Mouse (Mus musculus) hindbrain, postnatal 0 days (tissue): ENCODE results near the gene Mrtfb. TPM values are rescaled to one million over a fixed set of nuclear protein-coding genes. Genes with fewer than 3 reads are reported as not detected.
A peak's percentile ranks its signal among the peaks of the same experiment; 100 is the strongest.

Experiments used
- ATAC-seq: fragments of 200-750 bp; cut with Nextera tagmentation; 2 replicates; pipeline ENCODE4 v1.8.0; 2017; ENCODE audit warnings: mild to moderate bottlenecking, moderate TSS enrichment, moderate library complexity
- DNase-seq: peaks from one replicate; pipeline ENCODE4 v3.0.0-alpha.2; 2015; ENCODE audit warnings: low spot score
- H3K27ac ChIP-seq: fragments of 300-500 bp; sonication (generic); 2 replicates; pipeline ENCODE4 v1.5.1; 2014; ENCODE audit warnings: mild to moderate bottlenecking
- H3K27me3 ChIP-seq: fragments of 300-500 bp; sonication (generic); 2 replicates; pipeline ENCODE4 v1.6.1; 2014; ENCODE audit warnings: low read length, mixed read lengths; ENCODE audit not compliant: insufficient read depth
- H3K36me3 ChIP-seq: fragments of 300-500 bp; sonication (generic); 2 replicates; pipeline ENCODE4 v1.6.1; 2014; ENCODE audit warnings: low read length, mixed read lengths; ENCODE audit not compliant: insufficient read depth
- H3K4me1 ChIP-seq: fragments of 300-500 bp; sonication (generic); 2 replicates; pipeline ENCODE4 v1.6.1; 2014; ENCODE audit warnings: antibody characterized with exemption, low read length, mixed read lengths; ENCODE audit not compliant: insufficient read depth
- H3K4me2 ChIP-seq: fragments of 300-500 bp; sonication (generic); 2 replicates; pipeline ENCODE4 v1.6.1; 2014; ENCODE audit warnings: low read depth, mild to moderate bottlenecking, low read length, moderate library complexity, mixed read lengths
- H3K4me3 ChIP-seq: fragments of 300-500 bp; sonication (generic); 2 replicates; pipeline ENCODE4 v1.5.1; 2014; ENCODE audit warnings: low read length
- H3K9ac ChIP-seq: fragments of 300-500 bp; sonication (generic); replicated peaks from 2 replicates; pipeline ENCODE4 v1.6.1; 2014; ENCODE audit warnings: mild to moderate bottlenecking, low read length, moderate library complexity, mixed read lengths
- H3K9me3 ChIP-seq: fragments of 300-500 bp; sonication (generic); 2 replicates; pipeline ENCODE4 v1.6.1; 2016; ENCODE audit warnings: low read length, mixed read lengths
- CTCF ChIP-seq: IDR thresholded peaks from 2 replicates; pipeline ENCODE4 v1.5.1; 2016; ENCODE audit warnings: antibody characterized with exemption, control low read depth, low read depth
- WGBS: fragments of 180-500 bp; shearing (Covaris S2); extraction: QIAGEN DNeasy Blood & Tissue Kit; methylation state at CpG from one replicate; pipeline ENCODE4 v1.1.7; 2014; 5-methylcytosine and 5-hydroxymethylcytosine counted together
- polyA plus RNA-seq: library from polyadenylated mRNA; unstranded; fragments of >200 nt; fragmentation: Nextera tagmentation; extraction: Ambion mirVana; gene quantifications from 2 replicates; pipeline ENCODE4 v1.2.1, GENCODE M21; 2015
- total RNA-seq: library from RNA; depleted of rRNA; stranded (reverse); fragments of >200 nt; gene quantifications from 2 replicates; pipeline ENCODE4 v1.2.3, GENCODE M21; 2014

Mrtfb gene
- total and polyA plus RNA-seq, 2 experiments from 2014 or later = 11.5 to 20.0 TPM

DNA sequence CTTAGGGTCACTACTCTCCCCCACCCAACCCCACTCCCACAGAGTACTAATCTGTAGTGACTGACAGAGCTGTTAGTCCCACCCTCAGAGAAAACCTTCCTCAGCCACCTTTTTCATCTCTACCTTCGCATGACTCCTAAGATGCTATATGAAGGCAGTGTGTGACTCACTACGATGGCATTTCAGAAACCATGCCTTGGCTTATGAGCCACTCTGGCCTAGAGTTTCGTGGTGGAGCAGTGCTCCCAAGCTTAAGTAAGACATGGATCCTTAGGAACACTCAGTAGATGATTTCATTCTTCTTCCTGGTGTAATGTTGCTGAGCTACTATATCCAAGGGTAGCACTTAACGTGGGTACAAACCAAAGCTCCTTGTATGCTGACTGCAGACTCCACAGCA is 94.4 kb downstream of the Mrtfb start:
- Histone ChIP-seq H3K36me3 (no peaks in the 10 kb centered on the region), H3K9ac (no peak overlapping the region), H3K4me3 (no peak overlapping the region), H3K27ac (no peak overlapping the region), H3K4me1 (no peaks in the 10 kb centered on the region), H3K4me2 (no peak overlapping the region), H3K9me3 (no peaks in the 10 kb centered on the region), H3K27me3 (no peaks in the 10 kb centered on the region)
- no peak for TF ChIP-seq CTCF
- WGBS = 90% methylated on average over 4 of the region's 4 CpGs
- no peak for ATAC-seq
- DNase-seq = no peak

DNA sequence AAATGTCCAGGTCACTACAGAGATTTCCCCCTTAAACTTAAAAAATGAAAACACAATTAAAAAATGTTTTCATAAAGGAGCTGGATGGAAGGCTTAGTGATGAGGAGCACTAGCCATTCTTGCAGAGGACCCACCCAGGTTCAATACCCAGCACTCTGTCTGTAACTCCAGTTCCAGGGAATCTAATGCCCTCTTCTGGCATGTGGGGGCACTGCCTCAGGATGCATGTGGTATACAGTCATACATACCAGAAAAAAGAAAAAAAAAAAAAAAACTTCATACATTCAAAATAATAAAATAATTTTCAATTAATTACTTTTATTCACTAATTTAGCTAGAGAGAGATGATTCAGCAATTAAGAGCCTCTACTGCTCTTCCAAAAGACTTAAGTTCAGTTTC is 95.0 kb downstream of the Mrtfb start:
- Histone ChIP-seq H3K36me3 (no peaks in the 10 kb centered on the region), H3K4me1 (no peaks in the 10 kb centered on the region), H3K9me3 (no peaks in the 10 kb centered on the region), H3K27me3 (no peaks in the 10 kb centered on the region), H3K9ac (no peak overlapping the region), H3K4me3 (no peak overlapping the region), H3K27ac (no peak overlapping the region), H3K4me2 (no peak overlapping the region)
- DNase-seq (no peak), ATAC-seq (no peak)
- peak; percentile 35; the same call in 1 of the 2 replicates for TF ChIP-seq CTCF

DNA sequence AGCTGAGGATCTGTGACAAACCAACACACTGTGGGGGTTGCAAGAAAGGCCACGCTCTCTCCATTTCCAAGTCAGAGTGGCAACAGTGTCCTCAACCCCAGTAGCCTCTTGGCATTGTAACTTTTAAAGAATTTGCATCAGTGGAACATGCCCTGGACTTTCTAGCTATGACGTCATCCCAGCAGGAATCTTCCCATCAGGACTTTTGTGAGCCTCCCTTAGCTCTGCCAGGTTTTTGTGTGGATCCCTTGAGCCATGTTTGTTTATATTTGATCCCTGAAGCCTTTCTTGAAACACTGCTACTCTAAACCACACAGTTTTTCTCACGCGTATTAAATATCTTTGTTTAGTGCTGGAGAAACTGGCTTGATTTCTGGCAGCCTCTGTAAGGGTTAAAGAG is 97.6 kb downstream of the Mrtfb start:
- H3K36me3 ChIP-seq = no peaks in the 10 kb centered on the region
- H3K4me2 ChIP-seq = no peak overlapping the region
- H3K9ac ChIP-seq = no peak overlapping the region
- 38% methylated on average over 4 of the region's 4 CpGs for WGBS
- H3K4me1 ChIP-seq = 0 out of 2 replicates have a peak, but pooled peaks cover 5% of the 10 kb centered on the region
- no peaks in the 10 kb centered on the region for H3K27me3 ChIP-seq
- no peaks in the 10 kb centered on the region for H3K9me3 ChIP-seq
- no peak overlapping the region for H3K27ac ChIP-seq
- ATAC-seq (0 out of 2 replicates have a peak, but pooled peaks have one; percentile 28), DNase-seq (peak; percentile 34)
- no peak overlapping the region for H3K4me3 ChIP-seq
- no peak for TF ChIP-seq CTCF

DNA sequence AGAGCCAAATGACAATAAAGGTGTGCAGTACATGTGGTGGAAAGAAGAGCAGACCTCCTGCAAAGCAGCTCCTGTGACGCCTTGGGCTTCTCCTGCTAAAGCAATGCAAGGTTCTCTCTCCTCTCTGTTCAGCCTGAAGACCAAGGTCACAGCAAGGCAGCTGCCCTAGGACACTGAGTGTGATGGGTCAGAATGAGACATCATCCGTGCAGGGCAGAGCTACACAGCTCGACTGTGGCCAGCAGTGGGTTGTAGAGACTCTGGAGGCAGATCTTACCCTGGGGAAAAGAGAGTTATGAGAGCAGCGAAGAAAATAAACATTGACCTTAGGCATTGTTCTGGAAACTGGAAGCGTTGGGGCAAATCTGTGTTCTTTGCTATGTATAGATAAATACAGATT is 98.2 kb downstream of the Mrtfb start:
- Histone ChIP-seq H3K27ac (no peak overlapping the region), H3K9me3 (no peaks in the 10 kb centered on the region), H3K4me2 (no peak overlapping the region), H3K36me3 (no peaks in the 10 kb centered on the region), H3K27me3 (no peaks in the 10 kb centered on the region), H3K4me1 (peaks cover 5% of the 10 kb centered on the region; the same call in 1 of the 2 replicates), H3K4me3 (no peak overlapping the region), H3K9ac (no peak overlapping the region)
- DNase-seq = no peak
- no peak for ATAC-seq
- no peak for TF ChIP-seq CTCF
- WGBS = 63% methylated on average over 5 of the region's 5 CpGs

DNA sequence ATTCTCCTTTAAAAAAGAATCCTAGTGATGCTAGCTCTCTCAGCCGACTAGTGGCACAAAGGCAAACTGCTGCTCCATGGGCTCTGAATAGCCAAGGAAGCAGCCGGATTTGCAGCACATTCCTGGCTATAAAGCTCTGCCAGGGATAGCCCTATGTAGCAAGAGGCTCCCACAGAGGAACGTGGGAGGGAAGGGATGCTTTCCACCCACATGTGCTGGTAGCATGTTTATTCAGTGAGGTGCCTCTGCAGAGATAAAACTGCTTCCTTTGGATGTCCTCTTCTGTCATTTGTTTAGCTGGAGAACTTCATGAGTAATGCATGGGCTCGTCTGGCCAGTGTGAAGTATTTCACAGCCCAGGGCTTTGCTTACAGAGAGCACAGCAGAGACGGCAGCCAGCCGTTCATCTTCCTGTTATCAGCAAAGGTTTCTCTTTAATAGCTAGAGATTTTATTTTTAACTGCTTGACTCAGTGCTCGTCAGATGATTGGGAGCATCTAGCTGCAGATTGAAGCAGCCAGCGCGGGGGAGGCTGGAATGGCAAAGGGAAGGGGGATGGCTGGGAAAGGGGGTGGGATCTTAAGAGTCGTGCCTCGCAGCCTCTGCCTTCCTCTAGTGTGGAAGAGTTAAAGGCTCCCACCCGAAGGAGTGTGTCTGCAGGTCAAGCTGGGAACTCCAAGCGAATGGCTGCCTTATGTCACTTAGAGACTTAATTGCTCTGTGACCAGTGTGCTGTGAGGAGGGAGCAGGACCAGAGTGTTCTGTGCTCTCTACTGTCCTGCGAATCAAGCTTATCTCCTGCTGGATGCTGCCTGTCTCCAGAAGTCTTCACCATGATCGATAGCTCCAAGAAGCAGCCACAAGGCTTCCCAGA is 101.8 kb downstream of the Mrtfb start:
- 14% methylated on average over 15 of the region's 15 CpGs for WGBS
- peak overlapping the region; percentile 61 for H3K4me2 ChIP-seq
- DNase-seq (peak; percentile 84), ATAC-seq (peak; percentile 81)
- H3K27ac ChIP-seq = peak overlapping the region; percentile 67
- H3K4me3 ChIP-seq = peak overlapping the region; percentile 29
- no peaks in the 10 kb centered on the region for H3K36me3 ChIP-seq
- no peaks in the 10 kb centered on the region for H3K9me3 ChIP-seq
- no peaks in the 10 kb centered on the region for H3K27me3 ChIP-seq
- H3K9ac ChIP-seq = peak overlapping the region; percentile 43
- peak; percentile 85 for TF ChIP-seq CTCF
- H3K4me1 ChIP-seq = peaks cover 5% of the 10 kb centered on the region; the same call in 1 of the 2 replicates

DNA sequence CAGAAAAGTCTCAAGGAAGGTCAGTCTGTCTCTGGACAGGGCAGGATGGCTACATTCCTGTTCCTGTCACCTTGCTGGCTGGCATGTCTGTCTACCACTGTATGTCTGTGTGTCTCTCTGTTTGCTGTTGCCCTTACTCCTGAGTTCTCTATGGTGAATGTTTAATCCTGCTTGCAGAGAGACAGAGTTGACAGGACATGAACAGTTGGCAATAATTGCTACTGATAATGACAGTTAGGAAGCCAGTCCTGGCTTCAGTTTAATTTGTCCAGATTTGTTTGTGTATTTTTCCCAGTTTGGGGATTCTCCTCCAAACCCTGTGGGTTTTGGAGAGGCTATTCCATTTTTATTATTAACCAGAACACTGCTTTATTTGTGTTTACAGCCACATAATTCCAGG is 102.5 kb downstream of the Mrtfb start:
- Histone ChIP-seq H3K36me3 (no peaks in the 10 kb centered on the region), H3K9me3 (no peaks in the 10 kb centered on the region), H3K4me3 (peak overlapping the region; percentile 29), H3K4me1 (peaks cover 5% of the 10 kb centered on the region; the same call in 1 of the 2 replicates), H3K27me3 (no peaks in the 10 kb centered on the region), H3K9ac (peak overlapping the region; percentile 43), H3K27ac (peak overlapping the region; percentile 67), H3K4me2 (peak overlapping the region; percentile 61)
- no peak for DNase-seq
- no peak for TF ChIP-seq CTCF
- ATAC-seq = no peak

- Histone ChIP-seq H3K4me3 (peak overlapping the region; percentile 29), H3K27ac (peak overlapping the region; percentile 67), H3K4me2 (peak overlapping the region; percentile 61), H3K9ac (peak overlapping the region; percentile 43; the same call in 1 of the 2 replicates), H3K36me3 (no peaks in the 10 kb centered on the region), H3K27me3 (no peaks in the 10 kb centered on the region), H3K4me1 (peaks cover 5% of the 10 kb centered on the region; the same call in 1 of the 2 replicates), H3K9me3 (no peaks in the 10 kb centered on the region)
- DNase-seq (peak; percentile 20), ATAC-seq (no peak)
- 47% methylated on average over 9 of the region's 9 CpGs for WGBS
- TF ChIP-seq CTCF = no peak
Measured at GRCm38 (mm10) chr16:13359405-13359858, 103.2 kb downstream of the Mrtfb start.
